Mouse (Mus musculus) thymus, adult 18-20 months (tissue): ENCODE data around the gene Rps18.
"Not testable (repeated sequence)": the region's sequence is repeated elsewhere in the genome, so short reads cannot be mapped to it uniquely, and the experiment has no call there.

ENCODE experiments used
- DNase-seq, 2 experiments: peaks; one replicate each; pipeline ENCODE4 v3.0.0; 2022; ENCODE audit warnings: mixed read lengths in 2 of 2

Gene Rps18

GRCm38 (mm10) chr17:33965846-33966550 is 10.2 kb upstream of the Rps18 start:
- no peak for DNase-seq

- DNase-seq, result no peak
These were observed 9.5 kb upstream of the Rps18 start for GRCm38 (mm10) chr17:33965082-33965845.

- DNase-seq, result no peak
These were observed 7.1 kb upstream of the Rps18 start for GRCm38 (mm10) chr17:33962876-33963275.

GRCm38 (mm10) chr17:33959948-33960347 is 4.1 kb upstream of the Rps18 start:
- DNase-seq, result no peak

GRCm38 (mm10) chr17:33959135-33959534 is 3.3 kb upstream of the Rps18 start:
- DNase-seq, result no peak

GRCm38 (mm10) chr17:33958451-33958850 is 2.6 kb upstream of the Rps18 start:
- no peak for DNase-seq

GRCm38 (mm10) chr17:33957493-33957892 is 1.7 kb upstream of the Rps18 start:
- no peak for DNase-seq

GRCm38 (mm10) chr17:33956336-33956735 is 535 bp upstream of the Rps18 start:
- DNase-seq, result no peak

GRCm38 (mm10) chr17:33954646-33955554 is 901 bp downstream of the Rps18 start:
- no peak for DNase-seq

GRCm38 (mm10) chr17:33953961-33954565 is 1.7 kb downstream of the Rps18 start:
- no peak for DNase-seq

- no peak for DNase-seq
These were observed 2.5 kb downstream of the Rps18 start for GRCm38 (mm10) chr17:33953310-33953709.

- no peak for DNase-seq
These were observed 2.9 kb downstream of the Rps18 start for GRCm38 (mm10) chr17:33952879-33953278.

GRCm38 (mm10) chr17:33952015-33952414 is 3.8 kb downstream of the Rps18 start:
- not testable (repeated sequence) for DNase-seq

- DNase-seq, result peak; percentile 67 to 69
These were observed 4.5 kb downstream of the Rps18 start, which contains the start of gene B3galt4 for GRCm38 (mm10) chr17:33951021-33951946. Gene B3galt4 (minus strand): TSS chr17:33951488.

GRCm38 (mm10) chr17:33950131-33950625 is 5.6 kb downstream of the Rps18 start:
- no peak for DNase-seq

- DNase-seq, result no peak
These were observed 6.8 kb downstream of the Rps18 start for GRCm38 (mm10) chr17:33948905-33949537.

GRCm38 (mm10) chr17:33948090-33948904 is 7.5 kb downstream of the Rps18 start:
- DNase-seq, result no peak

GRCm38 (mm10) chr17:33947430-33948089 is 8.2 kb downstream of the Rps18 start:
- no peak for DNase-seq

GRCm38 (mm10) chr17:33943454-33943853 is 12.3 kb downstream of the Rps18 start:
- no peak for DNase-seq
